Mouse (Mus musculus) hindbrain, embryonic 15.5 days (tissue): Measurements from ENCODE around the gene Rsph14. TPM values are rescaled to one million over a fixed set of nuclear protein-coding genes. Genes with fewer than 3 reads are reported as not detected.

ENCODE experiments used
- ATAC-seq: fragments of 200-750 bp; cut with Nextera tagmentation; 2 replicates; pipeline ENCODE4 v1.8.0; 2017; ENCODE audit warnings: low read depth, moderate number of reproducible peaks, moderate TSS enrichment; ENCODE audit not compliant: low FRiP score
- H3K27ac ChIP-seq: fragments of 300-500 bp; sonication (generic); replicated peaks from 2 replicates; pipeline ENCODE4 v1.5.1; 2015; ENCODE audit warnings: mild to moderate bottlenecking, inconsistent platforms
- H3K27me3 ChIP-seq: fragments of 300-500 bp; sonication (generic); 2 replicates; pipeline ENCODE4 v1.6.1; 2015; ENCODE audit warnings: control low read depth, inconsistent platforms
- H3K36me3 ChIP-seq: fragments of 300-500 bp; sonication (generic); 2 replicates; pipeline ENCODE4 v1.6.1; 2015; ENCODE audit warnings: control low read depth, inconsistent platforms
- H3K4me1 ChIP-seq: fragments of 300-500 bp; sonication (generic); replicated peaks from 2 replicates; pipeline ENCODE4 v1.6.1; 2015; ENCODE audit warnings: control low read depth, inconsistent platforms
- H3K4me2 ChIP-seq: fragments of 300-500 bp; sonication (generic); 2 replicates; pipeline ENCODE4 v1.6.1; 2015; ENCODE audit warnings: moderate library complexity, mild to moderate bottlenecking, inconsistent platforms
- H3K4me3 ChIP-seq: fragments of 300-500 bp; sonication (generic); 2 replicates; pipeline ENCODE4 v1.5.1; 2015; ENCODE audit warnings: mild to moderate bottlenecking, inconsistent platforms
- H3K9ac ChIP-seq: fragments of 300-500 bp; sonication (generic); 2 replicates; pipeline ENCODE4 v1.6.1; 2015; ENCODE audit warnings: inconsistent platforms
- H3K9me3 ChIP-seq: fragments of 300-500 bp; sonication (generic); 2 replicates; pipeline ENCODE4 v1.6.1; 2016; ENCODE audit warnings: control low read depth, inconsistent platforms
- WGBS: fragments of 180-500 bp; shearing (Covaris S2); methylation state at CpG from one replicate; pipeline ENCODE4 v1.1.7; 2015; 5-methylcytosine and 5-hydroxymethylcytosine counted together
- polyA plus RNA-seq: library from polyadenylated mRNA; unstranded; fragments of >200 nt; fragmentation: Nextera tagmentation; extraction: Ambion mirVana; gene quantifications from 2 replicates; pipeline ENCODE4 v1.2.1, GENCODE M21; 2015

Gene Rsph14
- polyA plus RNA-seq: 0.24 and 0.45 TPM in 2 replicates

GRCm38 (mm10) chr10:75032395-75032794 lies at the start of gene Rsph14:
Gene Rsph14 (minus strand): TSS chr10:75032586.
- Histone ChIP-seq H3K4me3 (peak within 1 kb of the TSS; percentile 12; the same call in 1 of the 2 replicates), H3K27ac (peak within 1 kb of the TSS; percentile 70), H3K9ac (no peak within 1 kb of the TSS), H3K9me3 (no peaks in the 10 kb centered on the region), H3K4me1 (peaks cover 34% of the 10 kb centered on the region), H3K27me3 (no peaks in the 10 kb centered on the region), H3K36me3 (no peaks in the 10 kb centered on the region), H3K4me2 (peak within 1 kb of the TSS; percentile 49)
- ATAC-seq: peak; percentile 55
- 11% methylated on average over 10 of the region's 10 CpGs for WGBS

GRCm38 (mm10) chr10:75078174-75079128 lies 46.1 kb upstream of the Rsph14 start:
- 85% methylated on average over 14 of the region's 14 CpGs for WGBS

DNA sequence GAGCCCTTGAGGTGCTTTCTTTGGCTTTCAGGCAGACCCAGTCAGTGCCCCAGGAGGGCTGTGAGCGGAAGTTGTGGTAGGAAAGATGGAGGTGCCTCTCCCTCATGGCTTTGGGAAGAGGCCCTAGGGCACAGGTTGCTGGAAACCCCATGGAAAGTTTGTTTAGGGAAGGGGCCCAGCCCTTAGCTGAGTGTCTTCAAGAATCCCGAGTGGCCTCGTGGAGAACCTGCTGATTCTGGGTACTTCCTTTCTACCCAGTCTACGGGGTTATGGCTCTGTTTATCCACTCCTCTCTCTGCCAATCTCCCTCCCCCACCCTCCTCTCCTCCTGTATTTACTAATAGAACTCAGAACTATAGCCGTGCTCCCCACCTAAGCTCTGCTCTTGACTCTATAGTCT lies 43.3 kb upstream of the Rsph14 start:
- H3K4me1 ChIP-seq: peaks cover 34% of the 10 kb centered on the region
- H3K4me2 ChIP-seq: no peak overlapping the region
- H3K9me3 ChIP-seq: no peaks in the 10 kb centered on the region
- H3K36me3 ChIP-seq: no peaks in the 10 kb centered on the region
- no peaks in the 10 kb centered on the region for H3K27me3 ChIP-seq
- no peak overlapping the region for H3K27ac ChIP-seq
- H3K9ac ChIP-seq: no peak overlapping the region
- 87% methylated on average over 5 of the region's 5 CpGs for WGBS
- no peak for ATAC-seq
- H3K4me3 ChIP-seq: no peak overlapping the region

More at GRCm38 (mm10) chr10:75078174-75079128, 46.1 kb upstream of the Rsph14 start:
- Histone ChIP-seq H3K4me2 (no peak overlapping the region), H3K4me3 (no peak overlapping the region), H3K27ac (no peak overlapping the region), H3K27me3 (no peaks in the 10 kb centered on the region), H3K9me3 (no peaks in the 10 kb centered on the region), H3K36me3 (no peaks in the 10 kb centered on the region), H3K9ac (no peak overlapping the region), H3K4me1 (peaks cover 14% of the 10 kb centered on the region; the same call in 1 of the 2 replicates)
- ATAC-seq: no peak

- Histone ChIP-seq H3K4me3 (no peak overlapping the region), H3K9me3 (no peaks in the 10 kb centered on the region), H3K27me3 (no peaks in the 10 kb centered on the region), H3K4me2 (no peak overlapping the region), H3K27ac (no peak overlapping the region), H3K36me3 (no peaks in the 10 kb centered on the region), H3K9ac (no peak overlapping the region), H3K4me1 (peaks cover 63% of the 10 kb centered on the region)
- WGBS: 63% methylated on average over 11 of the region's 11 CpGs
- no peak for ATAC-seq
These were observed 38.0 kb upstream of the Rsph14 start for GRCm38 (mm10) chr10:75070281-75070976.

GRCm38 (mm10) chr10:75068624-75069328 lies 36.4 kb upstream of the Rsph14 start:
- H3K27ac ChIP-seq: no peak overlapping the region
- H3K9me3 ChIP-seq: no peaks in the 10 kb centered on the region
- H3K4me3 ChIP-seq: no peak overlapping the region
- no peak overlapping the region for H3K4me2 ChIP-seq
- H3K9ac ChIP-seq: no peak overlapping the region
- WGBS: 69% methylated on average over 12 of the region's 12 CpGs
- H3K4me1 ChIP-seq: peaks cover 79% of the 10 kb centered on the region
- ATAC-seq: no peak
- H3K27me3 ChIP-seq: no peaks in the 10 kb centered on the region
- no peaks in the 10 kb centered on the region for H3K36me3 ChIP-seq

- Histone ChIP-seq H3K9ac (no peak overlapping the region), H3K4me1 (peaks cover 86% of the 10 kb centered on the region), H3K4me3 (no peak overlapping the region), H3K27me3 (no peaks in the 10 kb centered on the region), H3K27ac (no peak overlapping the region), H3K4me2 (no peak overlapping the region), H3K36me3 (no peaks in the 10 kb centered on the region), H3K9me3 (no peaks in the 10 kb centered on the region)
- ATAC-seq: no peak
- 58% methylated on average over 2 of the region's 2 CpGs for WGBS
These were observed 35.7 kb upstream of the Rsph14 start for GRCm38 (mm10) chr10:75068086-75068485.

GRCm38 (mm10) chr10:75067446-75067845 lies 35.1 kb upstream of the Rsph14 start:
- Histone ChIP-seq H3K27ac (no peak overlapping the region), H3K4me1 (peaks cover 89% of the 10 kb centered on the region), H3K4me2 (no peak overlapping the region), H3K27me3 (no peaks in the 10 kb centered on the region), H3K36me3 (no peaks in the 10 kb centered on the region), H3K4me3 (no peak overlapping the region), H3K9me3 (no peaks in the 10 kb centered on the region), H3K9ac (no peak overlapping the region)
- no peak for ATAC-seq

GRCm38 (mm10) chr10:75065691-75066090 lies 33.3 kb upstream of the Rsph14 start:
- Histone ChIP-seq H3K4me1 (peaks cover 87% of the 10 kb centered on the region), H3K9ac (no peak overlapping the region), H3K36me3 (no peaks in the 10 kb centered on the region), H3K4me3 (no peak overlapping the region), H3K4me2 (peak overlapping the region; percentile 92), H3K27ac (no peak overlapping the region), H3K27me3 (no peaks in the 10 kb centered on the region), H3K9me3 (no peaks in the 10 kb centered on the region)
- 77% methylated on average over 6 of the region's 6 CpGs for WGBS
- no peak for ATAC-seq

- H3K4me1 ChIP-seq: peaks cover 86% of the 10 kb centered on the region
- peak overlapping the region; percentile 86 for H3K9ac ChIP-seq
- H3K4me2 ChIP-seq: peak overlapping the region; percentile 92
- H3K4me3 ChIP-seq: peak overlapping the region; percentile 64
- 47% methylated on average over 12 of the region's 12 CpGs for WGBS
- H3K36me3 ChIP-seq: no peaks in the 10 kb centered on the region
- no peaks in the 10 kb centered on the region for H3K9me3 ChIP-seq
- ATAC-seq: no peak
- no peak overlapping the region; the same call in 1 of the 2 replicates for H3K27ac ChIP-seq
- H3K27me3 ChIP-seq: no peaks in the 10 kb centered on the region
These were observed 31.0 kb upstream of the Rsph14 start for GRCm38 (mm10) chr10:75063301-75063965.

DNA sequence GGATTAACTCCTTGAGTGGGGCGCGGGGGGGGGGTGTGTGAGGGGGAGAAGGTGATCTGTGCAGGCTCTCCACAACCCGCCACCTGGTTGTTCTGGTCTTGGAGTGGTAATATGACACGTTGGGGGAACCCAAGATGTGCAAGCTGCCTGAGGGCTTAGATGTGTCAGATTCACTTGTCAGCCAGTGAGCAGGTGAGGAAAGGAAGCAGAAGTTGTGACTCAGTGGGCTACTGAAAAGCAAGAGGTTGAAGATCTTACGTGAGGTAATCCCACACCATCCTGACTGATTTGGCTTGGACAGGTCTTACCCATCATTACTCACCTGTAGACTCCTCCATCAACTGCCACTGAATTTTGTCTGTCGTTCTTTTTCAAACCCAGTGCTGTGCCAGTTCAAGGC lies 30.2 kb upstream of the Rsph14 start:
- H3K4me1 ChIP-seq: peaks cover 78% of the 10 kb centered on the region
- H3K4me2 ChIP-seq: peak overlapping the region; percentile 92
- ATAC-seq: no peak
- H3K9me3 ChIP-seq: no peaks in the 10 kb centered on the region
- H3K9ac ChIP-seq: peak overlapping the region; percentile 86
- peak overlapping the region; percentile 64 for H3K4me3 ChIP-seq
- no peaks in the 10 kb centered on the region for H3K27me3 ChIP-seq
- WGBS: 47% methylated on average over 6 of the region's 6 CpGs
- no peak overlapping the region for H3K27ac ChIP-seq
- no peaks in the 10 kb centered on the region for H3K36me3 ChIP-seq

DNA sequence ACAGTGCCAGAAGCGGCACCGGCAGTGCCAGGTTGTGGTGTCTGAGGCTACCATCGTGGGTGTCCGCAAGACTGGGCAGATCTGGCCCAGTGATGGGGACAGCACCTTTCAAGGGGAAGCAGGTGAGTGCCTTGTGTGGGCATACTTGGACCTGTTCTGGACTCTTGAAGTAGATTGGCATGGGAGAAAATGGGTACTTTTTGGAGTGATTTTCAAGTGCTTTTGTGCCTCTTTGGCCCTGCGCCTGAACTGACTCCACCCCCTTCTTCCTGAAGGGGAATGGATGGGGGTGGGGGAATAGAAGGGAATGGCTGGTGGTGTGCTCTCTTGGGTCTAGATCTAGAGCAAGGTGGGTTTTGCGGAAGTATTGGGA lies 29.8 kb upstream of the Rsph14 start:
- no peak for ATAC-seq
- WGBS: 15% methylated on average over 6 of the region's 6 CpGs
- Histone ChIP-seq H3K9ac (peak overlapping the region; percentile 86), H3K9me3 (no peaks in the 10 kb centered on the region), H3K27me3 (no peaks in the 10 kb centered on the region), H3K4me2 (peak overlapping the region; percentile 92), H3K4me3 (peak overlapping the region; percentile 64), H3K4me1 (peaks cover 74% of the 10 kb centered on the region), H3K27ac (no peak overlapping the region), H3K36me3 (no peaks in the 10 kb centered on the region)
